Mouse (Mus musculus) G1E (cell line): ENCODE results near the gene Ddx39b. TPM values are rescaled to one million over a fixed set of nuclear protein-coding genes. Genes with fewer than 3 reads are reported as not detected.
"Not testable (repeated sequence)": the region's sequence is repeated elsewhere in the genome, so short reads cannot be mapped to it uniquely, and the experiment has no call there.

ENCODE experiments used
- ATAC-seq: 2 replicates; pipeline ENCODE4 v1.8.0; 2016; ENCODE audit warnings: mild to moderate bottlenecking; ENCODE audit not compliant: insufficient number of reproducible peaks, poor library complexity, low FRiP score, severe bottlenecking; ENCODE audit errors: extremely low read depth
- DNase-seq: peaks from one replicate; pipeline ENCODE4 v3.0.0; 2012; ENCODE audit warnings: low spot score
- H3K27me3 ChIP-seq: 2 replicates; pipeline ENCODE4 v1.6.1; 2012; ENCODE audit warnings: mild to moderate bottlenecking, low read length, inconsistent platforms; ENCODE audit not compliant: insufficient read depth
- H3K36me3 ChIP-seq: replicated peaks from 2 replicates; pipeline ENCODE3; 2012; ENCODE audit warnings: mild to moderate bottlenecking, inconsistent platforms
- H3K4me1 ChIP-seq: 2 replicates; pipeline ENCODE4 v1.6.1; 2012; ENCODE audit warnings: low read depth, low read length, inconsistent platforms, mixed read lengths; ENCODE audit not compliant: insufficient read depth
- H3K4me3 ChIP-seq: 2 replicates; pipeline ENCODE4 v1.5.1; 2012; ENCODE audit warnings: low read depth, mild to moderate bottlenecking, inconsistent platforms, low read length, moderate library complexity, mixed read lengths
- H3K9me3 ChIP-seq: replicated peaks from 2 replicates; pipeline ENCODE4 v1.6.1; 2012; ENCODE audit warnings: inconsistent platforms
- CTCF ChIP-seq: IDR thresholded peaks from 2 replicates; pipeline ENCODE4 v1.5.1; 2012; ENCODE audit warnings: low read depth, low read length, inconsistent platforms, mixed read lengths
- GATA1 ChIP-seq: IDR thresholded peaks from 2 replicates; pipeline ENCODE4 v1.6.1; 2012; ENCODE audit warnings: borderline replicate concordance, low read length, inconsistent platforms, mixed read lengths
- GATA2 ChIP-seq: IDR thresholded peaks from 2 replicates; pipeline ENCODE4 v1.6.1; 2012; ENCODE audit warnings: low read depth, low read length, inconsistent platforms, borderline replicate concordance
- POLR2AphosphoS5 ChIP-seq: IDR thresholded peaks from 2 replicates; pipeline ENCODE4 v1.6.1; 2012; ENCODE audit warnings: low read depth, low read length, inconsistent platforms; ENCODE audit not compliant: insufficient replicate concordance
- TAL1 ChIP-seq: conservative IDR thresholded peaks from 2 replicates; pipeline ENCODE4 v1.6.1; 2012; ENCODE audit warnings: low read depth, low read length, inconsistent platforms, mixed read lengths
- polyA plus RNA-seq: library from polyadenylated mRNA; stranded (reverse); fragments of >175 nt; gene quantifications from 2 replicates; pipeline ENCODE4 v1.2.3, GENCODE M21; 2012
- total RNA-seq, 2 experiments: library from RNA; stranded (forward) in 1 of 2; stranded (reverse) in 1 of 2; fragments of 200-1000 nt in 1 of 2; fragments of >200 nt in 1 of 2; fragmentation: Nextera tagmentation in 1 of 2; gene quantifications; 2 replicates each; pipeline ENCODE4 v1.2.3; 2014 to 2017

The Ddx39b gene
- total and polyA plus RNA-seq, 3 experiments, result 174 to 424 (median 362) TPM

DNA sequence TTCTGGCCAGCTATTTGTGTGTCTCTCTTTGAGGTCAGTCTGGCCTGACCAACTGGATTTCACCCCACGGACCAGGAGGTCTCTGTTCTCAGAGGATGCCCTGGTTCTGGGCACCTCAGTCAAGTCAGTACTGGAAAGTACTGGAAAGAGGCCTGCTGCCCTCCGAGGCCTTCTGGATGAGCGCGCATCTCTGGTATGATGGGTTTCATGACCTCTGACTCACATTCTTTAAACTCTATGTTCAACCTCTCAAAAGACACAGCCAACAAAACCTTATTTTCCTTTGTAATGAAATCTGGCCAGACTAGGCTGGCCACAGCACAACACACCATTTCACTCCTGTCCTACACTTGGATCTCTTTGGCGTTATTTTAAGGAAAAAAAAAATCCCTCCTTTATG, 16.1 kb upstream of the Ddx39b start:
- no peak for DNase-seq
- peaks cover 27% of the 10 kb centered on the region for H3K4me1 ChIP-seq
- H3K4me3 ChIP-seq, result no peak overlapping the region
- no peaks in the 10 kb centered on the region for H3K9me3 ChIP-seq
- peaks cover 93% of the 10 kb centered on the region for H3K36me3 ChIP-seq
- H3K27me3 ChIP-seq, result no peaks in the 10 kb centered on the region
- ATAC-seq, result no peak
- TF ChIP-seq CTCF (no peak), TAL1 (no peak), GATA1 (no peak), POLR2AphosphoS5 (no peak)

DNA sequence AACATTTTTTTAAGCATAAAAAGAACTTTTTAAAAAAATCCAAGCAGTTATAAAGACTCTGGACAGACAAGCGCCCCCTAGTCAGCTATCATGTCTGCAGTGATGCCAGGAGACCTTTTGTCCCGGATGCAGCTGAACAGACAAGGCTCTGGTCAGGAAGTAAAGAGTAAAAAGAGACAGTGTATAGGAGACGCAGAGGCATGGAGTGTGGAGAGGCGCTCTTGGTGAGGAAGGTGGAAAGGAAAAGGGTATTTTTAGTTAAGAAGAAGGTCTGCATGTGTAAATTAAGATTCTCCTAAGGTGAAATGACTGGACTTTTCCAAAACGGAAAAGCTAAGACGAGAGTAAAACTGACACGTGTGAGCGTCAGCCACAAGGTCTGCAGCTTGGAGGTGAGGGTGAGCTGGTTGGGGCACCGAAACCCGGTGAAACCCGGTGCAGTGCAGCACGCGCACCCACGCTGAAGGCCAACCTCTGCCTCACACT, 14.9 kb upstream of the Ddx39b start:
- Histone ChIP-seq H3K36me3 (peaks cover 95% of the 10 kb centered on the region), H3K9me3 (no peaks in the 10 kb centered on the region), H3K4me1 (peaks cover 28% of the 10 kb centered on the region), H3K4me3 (no peak overlapping the region), H3K27me3 (no peaks in the 10 kb centered on the region)
- TF ChIP-seq GATA1 (no peak), POLR2AphosphoS5 (no peak), CTCF (no peak), TAL1 (no peak), GATA2 (no peak)
- no peak for ATAC-seq
- DNase-seq, result no peak

- Histone ChIP-seq H3K27me3 (no peaks in the 10 kb centered on the region), H3K4me3 (no peak overlapping the region), H3K36me3 (peaks cover 84% of the 10 kb centered on the region), H3K4me1 (peaks cover 49% of the 10 kb centered on the region), H3K9me3 (no peaks in the 10 kb centered on the region)
- ATAC-seq, result no peak
- TF ChIP-seq POLR2AphosphoS5 (no peak), CTCF (no peak), GATA2 (no peak), TAL1 (no peak), GATA1 (no peak)
- no peak for DNase-seq
Measured at GRCm38 (mm10) chr17:35231022-35231421, 10.5 kb upstream of the Ddx39b start.

- peaks cover 76% of the 10 kb centered on the region for H3K36me3 ChIP-seq
- H3K4me1 ChIP-seq, result peaks cover 58% of the 10 kb centered on the region
- DNase-seq (peak; percentile 65), ATAC-seq (no peak)
- H3K4me3 ChIP-seq, result peak overlapping the region; percentile 31; the same call in 1 of the 2 replicates
- H3K27me3 ChIP-seq, result no peaks in the 10 kb centered on the region
- no peak for TF ChIP-seq GATA2
- no peak for TF ChIP-seq POLR2AphosphoS5
- TF ChIP-seq CTCF, result peak; percentile 92
- no peak for TF ChIP-seq GATA1
- no peak for TF ChIP-seq TAL1
- no peaks in the 10 kb centered on the region for H3K9me3 ChIP-seq
Measured at GRCm38 (mm10) chr17:35232043-35232442, 9.5 kb upstream of the Ddx39b start.

- Histone ChIP-seq H3K27me3 (no peaks in the 10 kb centered on the region), H3K36me3 (peaks cover 76% of the 10 kb centered on the region), H3K4me1 (peaks cover 60% of the 10 kb centered on the region), H3K4me3 (peak overlapping the region; percentile 31; the same call in 1 of the 2 replicates), H3K9me3 (no peaks in the 10 kb centered on the region)
- DNase-seq (no peak), ATAC-seq (no peak)
- TF ChIP-seq GATA2, result no peak
- TF ChIP-seq TAL1, result no peak
- no peak for TF ChIP-seq POLR2AphosphoS5
- TF ChIP-seq GATA1, result no peak
Measured at GRCm38 (mm10) chr17:35232659-35233058, 8.9 kb upstream of the Ddx39b start.

- DNase-seq (no peak), ATAC-seq (no peak)
- peaks cover 76% of the 10 kb centered on the region for H3K36me3 ChIP-seq
Measured at GRCm38 (mm10) chr17:35233114-35233980, 8.2 kb upstream of the Ddx39b start, which contains the start of gene Atp6v1g2. Atp6v1g2 (plus strand) TSS chr17:35233660.

DNA sequence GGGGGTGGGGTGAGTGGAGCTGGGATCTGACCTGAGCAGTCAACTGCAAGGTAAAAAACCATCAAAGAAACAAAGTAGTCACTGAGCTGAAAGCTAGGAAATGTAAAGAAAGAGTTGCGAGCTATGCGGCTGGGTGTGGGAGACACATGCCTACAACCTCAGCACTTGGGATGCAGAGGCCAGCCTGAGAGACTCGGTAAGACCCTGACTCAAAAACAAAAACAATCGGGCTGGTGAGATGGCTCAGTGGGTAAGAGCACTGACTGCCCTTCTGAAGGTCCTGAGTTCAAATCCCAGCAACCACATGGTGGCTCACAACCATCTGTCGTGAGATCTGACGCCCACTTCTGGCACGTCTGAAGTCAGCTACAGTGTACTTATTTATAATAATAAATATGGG, 7.5 kb upstream of the Ddx39b start:
- not testable (repeated sequence) for DNase-seq, ATAC-seq, H3K9me3 ChIP-seq, H3K27me3 ChIP-seq
- Histone ChIP-seq H3K36me3 (peaks cover 75% of the 10 kb centered on the region), H3K4me1 (peaks cover 58% of the 10 kb centered on the region), H3K4me3 (peak overlapping the region; percentile 86; the same call in 1 of the 2 replicates)

More at GRCm38 (mm10) chr17:35233114-35233980, 8.2 kb upstream of the Ddx39b start, which contains the start of gene Atp6v1g2:
- Histone ChIP-seq H3K9me3 (no peaks in the 10 kb centered on the region), H3K4me1 (peaks cover 57% of the 10 kb centered on the region), H3K27me3 (no peaks in the 10 kb centered on the region), H3K4me3 (peak within 1 kb of the TSS; percentile 86)
- no peak for TF ChIP-seq TAL1
- no peak for TF ChIP-seq CTCF
- TF ChIP-seq GATA2, result no peak
- no peak for TF ChIP-seq GATA1
